Mouse (Mus musculus) heart, embryonic 15.5 days (tissue): ENCODE results near the gene Angel2. TPM values are rescaled to one million over a fixed set of nuclear protein-coding genes. Genes with fewer than 3 reads are reported as not detected.

Experiments
- ATAC-seq: fragments of 200-750 bp; cut with Nextera tagmentation; replicated peaks from 2 replicates; pipeline ENCODE4 v1.8.0; 2017; ENCODE audit warnings: low read depth, moderate TSS enrichment; ENCODE audit not compliant: insufficient number of reproducible peaks, insufficient read depth, low FRiP score
- H3K27ac ChIP-seq: fragments of 300-500 bp; sonication (generic); 2 replicates; pipeline ENCODE4 v1.5.1; 2015; ENCODE audit warnings: mild to moderate bottlenecking, inconsistent platforms
- H3K27me3 ChIP-seq: fragments of 300-500 bp; sonication (generic); 2 replicates; pipeline ENCODE4 v1.6.1; 2015; ENCODE audit warnings: inconsistent platforms
- H3K36me3 ChIP-seq: fragments of 300-500 bp; sonication (generic); 2 replicates; pipeline ENCODE4 v1.6.1; 2015; ENCODE audit warnings: mild to moderate bottlenecking, inconsistent platforms
- H3K4me1 ChIP-seq: fragments of 300-500 bp; sonication (generic); replicated peaks from 2 replicates; pipeline ENCODE4 v1.6.1; 2015; ENCODE audit warnings: inconsistent platforms
- H3K4me2 ChIP-seq: fragments of 300-500 bp; sonication (generic); 2 replicates; pipeline ENCODE4 v1.6.1; 2015; ENCODE audit warnings: inconsistent platforms, mild to moderate bottlenecking, moderate library complexity
- H3K4me3 ChIP-seq: fragments of 300-500 bp; sonication (generic); 2 replicates; pipeline ENCODE4 v1.5.1; 2015; ENCODE audit warnings: mild to moderate bottlenecking, inconsistent platforms
- H3K9ac ChIP-seq: fragments of 300-500 bp; sonication (generic); 2 replicates; pipeline ENCODE4 v1.6.1; 2015; ENCODE audit warnings: mild to moderate bottlenecking, inconsistent platforms
- H3K9me3 ChIP-seq: fragments of 300-500 bp; sonication (generic); replicated peaks from 2 replicates; pipeline ENCODE4 v1.6.1; 2016; ENCODE audit warnings: inconsistent platforms
- WGBS: fragments of 180-500 bp; shearing (Covaris S2); methylation state at CpG from one replicate; pipeline ENCODE4 v1.1.7; 2015; ENCODE audit warnings: mixed read lengths; 5-methylcytosine and 5-hydroxymethylcytosine counted together
- polyA plus RNA-seq: library from polyadenylated mRNA; unstranded; fragments of >200 nt; fragmentation: Nextera tagmentation; extraction: Ambion mirVana; gene quantifications from 2 replicates; pipeline ENCODE4 v1.2.1, GENCODE M21; 2015

Angel2 gene
- polyA plus RNA-seq, 1 experiment from 2014 or later, result 29.3 TPM

DNA sequence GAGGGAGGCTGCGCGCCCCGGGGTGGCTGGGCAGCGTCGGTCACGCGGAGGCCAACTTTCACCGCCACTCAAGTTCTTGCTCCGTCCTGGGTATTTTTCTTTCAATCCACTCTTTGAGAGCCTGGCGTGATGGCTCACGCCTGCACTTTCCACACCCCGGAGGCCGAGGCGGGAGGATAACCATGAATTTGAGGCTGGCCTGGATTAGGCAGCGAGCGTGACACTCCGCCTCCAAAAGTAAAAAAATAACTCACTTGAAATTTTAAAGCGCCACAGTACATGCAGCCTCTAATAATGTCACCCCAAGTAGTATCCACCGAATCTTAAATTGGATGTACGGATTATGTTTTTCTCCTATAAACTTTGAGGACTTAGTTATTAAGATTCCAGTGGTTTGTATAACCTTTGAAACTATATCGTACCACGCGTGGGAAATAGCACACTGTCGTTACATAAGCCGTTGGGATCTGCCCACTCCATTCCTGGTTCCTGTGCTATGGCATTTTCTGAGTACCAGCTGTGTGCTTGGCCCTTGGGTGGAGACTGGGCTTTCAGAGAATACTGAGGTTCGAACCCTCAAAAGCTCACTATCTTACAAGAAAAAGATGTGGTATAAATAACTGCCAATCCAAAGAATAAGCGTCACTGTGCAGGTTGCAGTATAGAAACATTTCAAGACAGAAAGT is 4.2 kb downstream of the Angel2 start:
- peak overlapping the region; percentile 79 for H3K4me2 ChIP-seq
- peak overlapping the region; percentile 100 for H3K27ac ChIP-seq
- 5% methylated on average over 27 of the region's 27 CpGs for WGBS
- 0 out of 2 replicates have a peak, but pooled peaks have one; percentile 11 for ATAC-seq
- peaks cover 15% of the 10 kb centered on the region for H3K4me1 ChIP-seq
- peak overlapping the region; percentile 91 for H3K9ac ChIP-seq
- peak overlapping the region; percentile 94 for H3K4me3 ChIP-seq
- H3K9me3 ChIP-seq, result no peaks in the 10 kb centered on the region
- peaks cover 6% of the 10 kb centered on the region; the same call in 1 of the 2 replicates for H3K36me3 ChIP-seq
- no peaks in the 10 kb centered on the region for H3K27me3 ChIP-seq

DNA sequence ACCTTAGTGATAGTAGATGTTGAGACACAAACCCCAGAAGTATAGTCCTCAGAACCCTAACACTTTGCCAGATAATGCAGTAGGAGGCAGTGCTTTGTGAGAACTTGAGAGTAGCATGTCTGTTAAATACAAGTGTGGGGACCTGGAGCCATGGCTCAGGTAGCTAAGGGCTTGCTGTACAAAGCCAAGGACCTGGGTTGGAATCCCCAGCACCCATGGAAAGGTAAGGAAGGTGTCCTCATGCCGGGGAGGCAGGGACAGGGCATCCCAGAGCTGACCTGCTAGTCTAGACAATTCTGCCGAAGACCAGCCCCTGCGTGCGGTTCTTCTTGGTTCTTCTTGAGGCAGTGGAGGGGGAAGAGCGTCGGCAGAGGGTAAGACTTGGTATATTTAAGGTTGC is 5.3 kb downstream of the Angel2 start:
- peaks cover 13% of the 10 kb centered on the region; the same call in 1 of the 2 replicates for H3K36me3 ChIP-seq
- WGBS, result 79% methylated on average over 6 of the region's 6 CpGs
- no peak overlapping the region for H3K4me2 ChIP-seq
- H3K9ac ChIP-seq, result peak overlapping the region; percentile 19; the same call in 1 of the 2 replicates
- no peak overlapping the region for H3K27ac ChIP-seq
- H3K4me1 ChIP-seq, result peaks cover 15% of the 10 kb centered on the region
- H3K9me3 ChIP-seq, result no peaks in the 10 kb centered on the region
- no peak for ATAC-seq
- no peak overlapping the region for H3K4me3 ChIP-seq
- no peaks in the 10 kb centered on the region for H3K27me3 ChIP-seq

DNA sequence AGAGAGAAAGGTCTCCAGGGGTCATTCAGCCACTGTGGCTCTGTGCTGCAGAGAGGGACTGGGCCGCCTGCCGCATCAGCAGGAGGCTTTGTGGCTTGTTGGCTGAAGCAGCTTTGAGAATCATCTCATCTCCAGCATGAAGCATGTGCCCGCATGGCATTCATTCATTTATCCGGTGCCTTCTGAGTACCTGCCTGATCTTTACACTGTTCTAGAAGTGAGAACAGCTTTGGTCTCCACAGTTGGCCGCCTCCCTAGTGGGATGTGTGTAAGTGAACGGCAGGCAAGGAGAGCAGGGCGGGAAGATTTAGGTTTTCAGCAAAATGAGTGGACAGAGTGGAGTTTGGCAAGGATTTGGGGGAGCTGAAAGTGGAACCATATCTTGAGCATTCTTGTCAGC is 14.9 kb downstream of the Angel2 start:
- H3K36me3 ChIP-seq, result peaks cover 66% of the 10 kb centered on the region
- H3K9me3 ChIP-seq, result no peaks in the 10 kb centered on the region
- no peak overlapping the region for H3K4me3 ChIP-seq
- no peak overlapping the region for H3K9ac ChIP-seq
- H3K4me1 ChIP-seq, result no peaks in the 10 kb centered on the region
- H3K27me3 ChIP-seq, result no peaks in the 10 kb centered on the region
- 86% methylated on average over 7 of the region's 7 CpGs for WGBS
- no peak overlapping the region for H3K27ac ChIP-seq
- no peak for ATAC-seq
- no peak overlapping the region for H3K4me2 ChIP-seq

DNA sequence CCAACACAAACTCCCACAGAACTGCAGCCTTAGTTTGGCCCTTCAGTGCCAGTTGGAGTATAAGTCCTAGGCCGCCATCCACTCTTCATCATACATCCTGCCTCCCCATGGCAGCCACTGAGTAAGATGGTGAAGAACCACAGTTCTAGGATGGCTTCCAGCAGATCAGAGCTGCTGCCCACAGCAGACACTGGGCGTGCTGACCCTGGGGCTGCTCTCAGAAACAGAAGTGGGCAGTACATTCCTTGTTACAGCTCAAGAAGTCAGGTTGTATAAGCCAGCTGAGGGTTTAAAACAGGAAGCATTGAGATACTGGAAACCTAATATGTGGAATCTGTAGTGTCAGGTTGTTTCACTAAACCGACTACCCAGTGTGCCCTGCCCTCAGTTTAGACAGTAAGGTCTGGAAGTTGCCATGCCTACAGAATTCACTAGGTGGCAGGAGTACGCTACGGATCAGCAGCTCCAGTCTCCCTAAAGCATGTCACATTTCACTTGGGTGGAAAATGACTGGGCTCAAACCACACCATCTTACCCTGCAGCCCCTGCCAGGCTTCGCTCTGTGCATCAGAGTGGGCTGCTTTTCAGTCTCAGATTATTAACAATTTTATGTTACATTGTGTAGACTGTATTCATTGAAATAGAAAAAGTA is 19.3 kb downstream of the Angel2 start:
- H3K4me3 ChIP-seq, result no peak overlapping the region
- WGBS, result 45% methylated on average over 6 of the region's 6 CpGs
- no peaks in the 10 kb centered on the region for H3K4me1 ChIP-seq
- ATAC-seq, result peak; percentile 80
- H3K36me3 ChIP-seq, result peaks cover 82% of the 10 kb centered on the region
- H3K27ac ChIP-seq, result no peak overlapping the region
- H3K9me3 ChIP-seq, result no peaks in the 10 kb centered on the region
- H3K27me3 ChIP-seq, result no peaks in the 10 kb centered on the region
- no peak overlapping the region for H3K9ac ChIP-seq
- H3K4me2 ChIP-seq, result no peak overlapping the region

DNA sequence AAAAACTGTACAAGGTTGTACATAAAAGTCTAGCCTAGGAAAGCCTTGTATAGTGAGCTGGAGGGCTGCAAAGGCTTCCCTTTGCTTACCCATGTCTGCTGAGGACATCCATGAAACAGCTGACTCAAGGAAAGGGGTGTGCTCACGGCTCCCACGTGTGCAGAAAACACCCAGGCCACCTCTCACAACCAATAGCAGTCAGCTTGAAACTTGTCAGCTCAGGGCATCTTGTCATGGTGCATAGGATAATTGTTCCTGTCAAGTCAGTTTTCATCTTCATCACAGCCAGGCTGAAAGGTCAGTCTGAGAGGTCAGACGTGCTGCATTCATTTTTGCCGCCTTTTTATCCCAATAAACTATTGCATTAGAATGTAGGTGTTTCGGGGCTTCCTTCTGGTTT is 23.1 kb downstream of the Angel2 start:
- no peak for ATAC-seq
- no peaks in the 10 kb centered on the region for H3K9me3 ChIP-seq
- no peak overlapping the region for H3K4me2 ChIP-seq
- 81% methylated on average over 5 of the region's 5 CpGs for WGBS
- H3K27ac ChIP-seq, result no peak overlapping the region
- peaks cover 61% of the 10 kb centered on the region for H3K36me3 ChIP-seq
- no peaks in the 10 kb centered on the region for H3K27me3 ChIP-seq
- no peak overlapping the region for H3K9ac ChIP-seq
- H3K4me1 ChIP-seq, result peaks cover 12% of the 10 kb centered on the region
- no peak overlapping the region for H3K4me3 ChIP-seq

DNA sequence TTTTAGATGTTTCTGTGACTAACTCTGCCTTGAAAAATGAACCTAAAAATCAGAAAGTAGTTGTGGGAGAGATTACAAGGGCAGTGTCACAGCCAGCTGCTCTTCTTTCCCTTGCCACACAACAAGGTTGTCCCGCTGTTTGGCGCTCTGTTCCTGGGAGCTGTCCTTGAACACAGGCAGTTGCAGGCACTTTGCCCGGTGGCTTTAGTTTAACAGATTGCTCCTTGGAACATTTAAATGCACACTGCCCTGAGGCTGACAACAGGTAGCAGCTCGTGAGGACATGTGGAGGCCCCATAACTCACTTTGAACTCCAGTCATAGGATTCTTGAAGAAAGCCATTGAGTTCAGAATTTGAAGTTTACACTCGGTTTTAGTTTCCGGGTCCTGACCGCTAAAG is 23.5 kb downstream of the Angel2 start:
- peaks cover 12% of the 10 kb centered on the region for H3K4me1 ChIP-seq
- no peaks in the 10 kb centered on the region for H3K9me3 ChIP-seq
- H3K4me3 ChIP-seq, result no peak overlapping the region
- no peaks in the 10 kb centered on the region for H3K27me3 ChIP-seq
- H3K27ac ChIP-seq, result no peak overlapping the region
- no peak for ATAC-seq
- WGBS, result 80% methylated on average over 7 of the region's 7 CpGs
- H3K36me3 ChIP-seq, result peaks cover 56% of the 10 kb centered on the region
- H3K4me2 ChIP-seq, result no peak overlapping the region
- no peak overlapping the region for H3K9ac ChIP-seq

DNA sequence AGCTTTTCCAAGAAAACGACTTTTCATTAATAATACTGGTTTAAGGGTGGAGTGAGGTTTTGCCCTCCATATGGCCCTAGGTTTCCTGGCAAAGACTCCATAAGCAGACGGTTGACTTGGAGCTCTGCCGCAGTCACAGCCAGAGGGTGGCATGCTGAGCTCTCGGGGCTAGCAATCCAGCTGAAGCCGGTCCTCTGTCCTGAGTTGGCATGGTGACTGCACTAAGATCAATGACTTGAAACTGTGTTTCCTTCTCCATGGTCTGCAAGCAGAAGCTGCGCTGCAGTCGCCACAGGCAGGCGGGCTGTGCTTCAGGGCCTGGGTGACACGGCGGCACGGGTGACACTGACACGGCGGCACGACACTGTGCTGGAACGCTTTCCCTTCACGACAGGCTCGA is 23.9 kb downstream of the Angel2 start:
- no peak for ATAC-seq
- Histone ChIP-seq H3K4me2 (no peak overlapping the region), H3K9ac (no peak overlapping the region), H3K4me3 (no peak overlapping the region), H3K9me3 (no peaks in the 10 kb centered on the region), H3K4me1 (peaks cover 13% of the 10 kb centered on the region), H3K36me3 (peaks cover 52% of the 10 kb centered on the region), H3K27me3 (no peaks in the 10 kb centered on the region), H3K27ac (no peak overlapping the region)
- WGBS, result 80% methylated on average over 17 of the region's 17 CpGs

DNA sequence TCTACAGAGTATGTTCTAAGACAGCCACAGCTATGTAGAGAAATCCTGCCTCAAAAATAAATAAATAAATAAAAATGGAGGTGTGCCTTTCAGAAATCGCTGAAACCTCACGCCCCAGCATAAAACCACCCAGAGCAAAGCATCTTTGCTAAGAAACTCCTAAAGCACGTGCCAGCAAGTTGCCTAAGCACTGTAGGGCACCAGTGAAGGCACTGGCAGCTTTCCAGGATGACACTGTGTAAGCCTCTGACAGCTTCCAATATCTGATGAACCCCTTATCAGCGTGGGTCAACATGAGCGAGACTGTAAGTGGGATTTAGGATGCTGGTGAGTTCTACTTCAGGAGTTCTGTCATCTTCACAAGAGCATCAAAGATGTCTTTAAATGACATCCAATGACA is 26.1 kb downstream of the Angel2 start:
- Histone ChIP-seq H3K4me1 (peaks cover 28% of the 10 kb centered on the region), H3K27me3 (no peaks in the 10 kb centered on the region), H3K9me3 (no peaks in the 10 kb centered on the region), H3K4me2 (no peak overlapping the region), H3K27ac (no peak overlapping the region), H3K4me3 (no peak overlapping the region), H3K36me3 (peaks cover 45% of the 10 kb centered on the region), H3K9ac (no peak overlapping the region)
- ATAC-seq, result no peak
- 61% methylated on average over 5 of the region's 5 CpGs for WGBS

DNA sequence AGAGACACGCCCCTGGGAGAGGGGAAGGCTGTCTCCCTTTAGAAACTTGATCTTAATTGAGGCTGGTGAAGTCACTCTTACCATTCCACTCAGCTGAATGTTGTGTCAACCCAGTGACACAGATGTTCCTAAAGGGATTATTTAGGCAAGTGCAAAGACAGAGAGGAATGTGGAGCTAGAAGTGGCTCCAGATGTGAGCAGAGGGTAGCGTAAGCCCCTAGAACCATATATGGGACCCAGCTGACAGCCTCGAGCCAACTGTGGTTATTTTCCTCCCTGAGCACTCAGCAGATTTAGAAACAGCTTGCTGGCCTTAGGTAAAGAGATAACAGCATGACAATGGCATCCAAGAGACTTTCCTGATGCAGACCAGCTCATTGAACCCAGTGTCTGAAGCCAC is 28.1 kb downstream of the Angel2 start:
- Histone ChIP-seq H3K4me2 (no peak overlapping the region), H3K4me3 (no peak overlapping the region), H3K27ac (peak overlapping the region; percentile 91), H3K4me1 (peaks cover 28% of the 10 kb centered on the region), H3K9me3 (no peaks in the 10 kb centered on the region), H3K9ac (no peak overlapping the region), H3K27me3 (no peaks in the 10 kb centered on the region), H3K36me3 (peaks cover 47% of the 10 kb centered on the region)
- 40% methylated on average over 3 of the region's 3 CpGs for WGBS
- peak; percentile 84 for ATAC-seq

DNA sequence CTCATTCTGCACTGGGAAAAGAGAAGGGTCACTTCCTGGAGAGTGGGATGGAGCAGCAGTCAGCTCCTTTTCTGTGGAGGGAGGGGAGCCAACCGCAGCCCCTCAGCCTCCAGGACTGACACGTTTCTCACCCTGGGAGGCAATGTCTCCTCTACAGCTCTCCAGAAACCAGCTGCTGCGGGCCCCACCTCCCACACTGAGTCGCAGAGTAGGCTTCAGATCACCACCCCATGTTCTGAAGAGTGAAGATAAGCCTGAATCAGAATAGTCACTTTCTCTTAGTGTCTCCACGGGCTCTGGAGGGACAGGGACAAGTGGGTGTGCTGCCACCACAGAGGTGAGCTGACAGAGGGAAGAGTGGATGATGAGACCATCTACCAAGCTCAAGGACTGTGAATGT is 33.9 kb downstream of the Angel2 start:
- Histone ChIP-seq H3K27me3 (no peaks in the 10 kb centered on the region), H3K4me2 (no peak overlapping the region), H3K36me3 (peaks cover 53% of the 10 kb centered on the region), H3K4me1 (peaks cover 27% of the 10 kb centered on the region), H3K27ac (peak overlapping the region; percentile 41), H3K4me3 (no peak overlapping the region), H3K9me3 (no peaks in the 10 kb centered on the region), H3K9ac (no peak overlapping the region)
- WGBS, result 31% methylated on average over 5 of the region's 5 CpGs
- ATAC-seq, result no peak; the same call in 1 of the 2 replicates

DNA sequence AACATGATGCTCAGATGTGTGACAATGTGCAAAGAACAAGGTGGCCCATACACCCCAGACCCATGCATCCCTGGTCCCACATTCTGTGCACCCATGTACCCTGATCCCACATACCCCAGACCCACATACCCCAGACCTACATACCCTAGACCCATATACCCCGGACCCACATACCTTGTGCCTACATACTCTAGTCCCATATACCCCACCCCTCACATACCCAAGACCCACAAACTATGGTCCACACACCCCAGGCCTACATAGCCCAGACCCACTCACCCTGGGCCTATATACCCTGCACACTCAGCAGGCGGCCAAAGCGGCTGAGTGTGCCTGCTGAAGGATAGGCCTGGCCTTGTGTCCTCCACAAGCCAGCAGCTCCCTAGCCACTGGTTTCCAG is 37.8 kb downstream of the Angel2 start:
- Histone ChIP-seq H3K9me3 (no peaks in the 10 kb centered on the region), H3K9ac (no peak overlapping the region), H3K4me3 (no peak overlapping the region), H3K4me2 (no peak overlapping the region), H3K27me3 (no peaks in the 10 kb centered on the region), H3K36me3 (peaks cover 35% of the 10 kb centered on the region), H3K27ac (no peak overlapping the region), H3K4me1 (peaks cover 37% of the 10 kb centered on the region)
- WGBS, result 94% methylated on average over 3 of the region's 3 CpGs
- ATAC-seq, result no peak
